Mouse (Mus musculus): ENCODE data around the gene Otub1.

GRCm38 (mm10) chr19:7157734-7158133 is 48.4 kb downstream of the Otub1 start:
- TF ChIP-seq CTCF (IDR thresholded peaks at IDR 0.05; ENCODE audit: low read depth) (no peak), EP300 (IDR thresholded peaks at IDR 0.05; ENCODE audit: low read depth) (no peak)

Measured in liver, embryonic 14.5 days (tissue).